Mouse (Mus musculus) lung, embryonic 15.5 days (tissue): ENCODE measurements around the gene Nuak1. TPM values are rescaled to one million over a fixed set of nuclear protein-coding genes. Genes with fewer than 3 reads are reported as not detected.

Experiments
- ATAC-seq: fragments of 200-750 bp; cut with Nextera tagmentation; 2 replicates; pipeline ENCODE4 v1.8.0; 2017; ENCODE audit warnings: moderate number of reproducible peaks, borderline replicate concordance; ENCODE audit not compliant: low FRiP score, low TSS enrichment; ENCODE audit errors: extremely low read depth
- H3K27ac ChIP-seq: fragments of 300-500 bp; sonication (generic); 2 replicates; pipeline ENCODE4 v1.5.1; 2015; ENCODE audit warnings: moderate library complexity, mild to moderate bottlenecking, inconsistent platforms
- H3K27me3 ChIP-seq: fragments of 300-500 bp; sonication (generic); 2 replicates; pipeline ENCODE4 v1.6.1; 2015; ENCODE audit warnings: inconsistent platforms
- H3K36me3 ChIP-seq: fragments of 300-500 bp; sonication (generic); 2 replicates; pipeline ENCODE4 v1.6.1; 2015; ENCODE audit warnings: inconsistent platforms
- H3K4me1 ChIP-seq: fragments of 300-500 bp; sonication (generic); 2 replicates; pipeline ENCODE4 v1.6.1; 2015; ENCODE audit warnings: inconsistent platforms
- H3K4me2 ChIP-seq: fragments of 300-500 bp; sonication (generic); 2 replicates; pipeline ENCODE4 v1.6.1; 2015; ENCODE audit warnings: inconsistent platforms, mild to moderate bottlenecking, moderate library complexity
- H3K4me3 ChIP-seq: fragments of 300-500 bp; sonication (generic); 2 replicates; pipeline ENCODE4 v1.5.1; 2015; ENCODE audit warnings: mild to moderate bottlenecking, inconsistent platforms
- H3K9ac ChIP-seq: fragments of 300-500 bp; sonication (generic); 2 replicates; pipeline ENCODE4 v1.6.1; 2015; ENCODE audit warnings: inconsistent platforms
- H3K9me3 ChIP-seq: fragments of 300-500 bp; sonication (generic); 2 replicates; pipeline ENCODE4 v1.6.1; 2016; ENCODE audit warnings: inconsistent platforms
- WGBS: fragments of 180-500 bp; shearing (Covaris S2); methylation state at CpG from one replicate; pipeline ENCODE4 v1.1.7; 2015; 5-methylcytosine and 5-hydroxymethylcytosine counted together
- polyA plus RNA-seq: library from polyadenylated mRNA; unstranded; fragments of >200 nt; fragmentation: Nextera tagmentation; extraction: Ambion mirVana; gene quantifications from 2 replicates; pipeline ENCODE4 v1.2.1, GENCODE M21; 2015

The Nuak1 gene
- polyA plus RNA-seq, 1 experiment from 2014 or later, result 2.6 TPM

- no peak overlapping the region for H3K4me3 ChIP-seq
- no peaks in the 10 kb centered on the region for H3K36me3 ChIP-seq
- H3K9ac ChIP-seq, result no peak overlapping the region
- no peaks in the 10 kb centered on the region for H3K9me3 ChIP-seq
- H3K27ac ChIP-seq, result no peak overlapping the region
- 31% methylated on average over 6 of the region's 6 CpGs for WGBS
- H3K27me3 ChIP-seq, result no peaks in the 10 kb centered on the region
- H3K4me2 ChIP-seq, result no peak overlapping the region
- H3K4me1 ChIP-seq, result 0 out of 2 replicates have a peak, but pooled peaks cover 3% of the 10 kb centered on the region
- no peak for ATAC-seq
Measured at GRCm38 (mm10) chr10:84467555-84468164, 27.3 kb upstream of the Nuak1 start.

DNA sequence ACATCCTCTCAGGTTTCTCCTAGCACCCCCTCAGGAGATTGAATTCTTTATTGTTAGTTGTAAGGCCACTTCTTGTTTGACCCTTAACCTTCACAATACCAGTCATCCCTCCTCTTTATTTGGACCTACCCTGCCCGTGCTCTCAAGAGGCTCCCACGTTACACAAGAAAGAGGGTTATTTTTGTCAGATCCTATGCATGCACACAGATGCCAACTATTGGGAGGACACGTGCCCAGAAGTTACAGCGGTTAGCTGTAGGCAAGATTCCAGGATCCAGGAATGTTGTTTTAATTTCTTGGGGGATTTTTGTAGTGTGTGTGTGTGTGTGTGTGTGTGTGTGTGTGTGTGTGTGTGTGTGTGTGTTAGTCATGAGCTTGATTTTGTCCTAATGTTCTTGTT, 25.1 kb upstream of the Nuak1 start:
- ATAC-seq, result no peak
- Histone ChIP-seq H3K4me3 (no peak overlapping the region), H3K4me1 (0 out of 2 replicates have a peak, but pooled peaks cover 3% of the 10 kb centered on the region), H3K9ac (no peak overlapping the region), H3K36me3 (no peaks in the 10 kb centered on the region), H3K4me2 (no peak overlapping the region), H3K27me3 (no peaks in the 10 kb centered on the region), H3K9me3 (no peaks in the 10 kb centered on the region), H3K27ac (no peak overlapping the region)
- WGBS, result 45% methylated on average over 4 of the region's 4 CpGs

DNA sequence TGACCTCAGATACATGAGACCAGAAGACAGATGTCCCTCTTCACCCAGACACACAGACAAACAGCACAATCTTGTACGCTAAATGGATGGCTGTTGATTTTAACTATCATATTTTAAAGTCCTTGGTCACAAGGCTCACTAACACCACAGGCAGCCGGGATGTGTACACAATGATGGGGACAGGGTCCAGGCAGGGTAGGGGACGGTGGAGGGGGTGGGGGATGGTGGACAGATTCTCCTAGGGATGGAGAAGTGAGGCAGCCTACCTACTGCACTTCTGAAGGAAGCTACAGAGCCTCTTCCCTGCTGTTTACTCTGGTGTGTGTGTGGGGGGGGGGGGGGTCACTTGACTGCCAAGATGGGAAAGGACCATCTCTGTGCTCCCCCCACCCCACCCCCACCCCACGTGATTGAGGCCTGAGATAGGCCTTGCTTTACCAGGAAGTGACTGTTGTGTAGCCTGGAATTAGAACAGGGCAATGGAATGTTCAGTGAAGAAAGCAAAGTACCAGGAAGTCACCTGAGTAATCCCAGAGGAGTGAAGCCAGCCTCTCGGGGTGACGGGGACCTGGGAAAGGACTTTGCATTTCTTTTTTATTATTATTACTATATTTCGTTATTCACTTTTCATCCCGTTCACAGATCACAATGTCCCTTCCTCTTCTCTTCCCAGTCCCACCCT, 20.2 kb upstream of the Nuak1 start:
- Histone ChIP-seq H3K27ac (no peak overlapping the region), H3K36me3 (no peaks in the 10 kb centered on the region), H3K4me3 (no peak overlapping the region), H3K4me1 (peaks cover 3% of the 10 kb centered on the region; the same call in 1 of the 2 replicates), H3K4me2 (no peak overlapping the region), H3K9ac (no peak overlapping the region), H3K9me3 (no peaks in the 10 kb centered on the region), H3K27me3 (no peaks in the 10 kb centered on the region)
- no peak for ATAC-seq
- WGBS, result 57% methylated on average over 8 of the region's 8 CpGs

DNA sequence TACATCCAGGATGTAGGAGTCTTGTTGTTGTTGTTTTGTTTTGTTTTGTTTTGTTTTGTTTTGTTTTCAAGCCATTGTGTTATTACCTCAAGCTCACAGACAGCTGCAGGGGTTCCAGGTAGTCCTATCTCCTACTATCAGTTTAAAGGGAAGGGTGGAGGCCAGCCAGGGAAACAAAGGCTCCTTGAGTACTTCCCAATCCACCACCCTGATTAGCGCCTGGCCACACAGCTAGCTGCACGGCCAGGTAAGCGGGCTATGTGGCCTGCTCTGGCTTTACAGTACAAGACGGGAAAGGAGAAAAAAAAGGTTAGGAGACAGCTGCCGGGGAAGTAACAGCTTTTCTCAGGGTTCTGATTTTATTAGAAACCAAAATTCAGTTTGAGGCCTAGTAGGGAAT, 17.7 kb upstream of the Nuak1 start:
- no peak overlapping the region for H3K9ac ChIP-seq
- H3K4me3 ChIP-seq, result 0 out of 2 replicates have a peak overlapping the region, but pooled peaks have one; percentile 7
- peaks cover 3% of the 10 kb centered on the region; the same call in 1 of the 2 replicates for H3K4me1 ChIP-seq
- no peaks in the 10 kb centered on the region for H3K27me3 ChIP-seq
- peak overlapping the region; percentile 11; the same call in 1 of the 2 replicates for H3K27ac ChIP-seq
- 62% methylated on average over 5 of the region's 5 CpGs for WGBS
- H3K4me2 ChIP-seq, result peak overlapping the region; percentile 18
- no peaks in the 10 kb centered on the region for H3K9me3 ChIP-seq
- no peaks in the 10 kb centered on the region for H3K36me3 ChIP-seq
- ATAC-seq, result no peak

GRCm38 (mm10) chr10:84457539-84457938, 17.1 kb upstream of the Nuak1 start:
- 63% methylated on average over 9 of the region's 9 CpGs for WGBS
- Histone ChIP-seq H3K27me3 (no peaks in the 10 kb centered on the region), H3K4me3 (0 out of 2 replicates have a peak overlapping the region, but pooled peaks have one; percentile 7), H3K9ac (no peak overlapping the region), H3K4me1 (peaks cover 3% of the 10 kb centered on the region; the same call in 1 of the 2 replicates), H3K36me3 (no peaks in the 10 kb centered on the region), H3K4me2 (peak overlapping the region; percentile 18), H3K9me3 (no peaks in the 10 kb centered on the region), H3K27ac (peak overlapping the region; percentile 11; the same call in 1 of the 2 replicates)
- no peak for ATAC-seq

DNA sequence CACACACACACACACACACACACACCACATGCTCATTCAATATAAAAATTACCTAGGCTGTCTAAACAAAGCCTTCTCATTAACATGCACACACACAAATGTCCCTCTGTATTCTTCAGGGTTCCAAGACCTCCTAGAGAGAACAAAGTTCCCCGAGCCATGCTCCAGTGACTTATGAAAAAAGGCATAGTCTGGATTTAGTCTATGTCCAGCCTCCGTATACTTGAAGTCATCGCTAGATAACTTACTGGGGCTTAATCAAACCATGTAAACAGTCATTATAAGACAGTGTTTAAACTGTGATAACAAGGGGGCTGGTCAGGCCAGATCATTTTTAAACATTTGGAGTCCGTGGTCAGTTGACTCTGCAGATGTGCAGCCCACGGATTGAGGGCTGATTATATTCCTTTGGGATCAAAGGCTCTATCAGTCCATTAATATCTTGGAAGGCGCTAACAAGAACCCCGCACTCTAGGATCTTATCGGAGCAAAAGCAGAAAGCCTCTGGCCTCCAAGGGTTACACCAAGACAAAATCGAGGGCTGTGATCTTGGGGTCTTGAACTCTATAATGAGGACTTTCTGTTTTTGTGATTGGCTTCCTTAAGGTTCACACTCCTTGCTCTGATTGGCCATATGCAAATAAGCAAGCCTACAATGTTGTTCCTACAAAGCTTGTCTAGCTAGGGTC, 16.4 kb upstream of the Nuak1 start:
- H3K27ac ChIP-seq, result 0 out of 2 replicates have a peak overlapping the region, but pooled peaks have one; percentile 11
- H3K27me3 ChIP-seq, result no peaks in the 10 kb centered on the region
- no peak overlapping the region for H3K4me3 ChIP-seq
- no peaks in the 10 kb centered on the region for H3K9me3 ChIP-seq
- ATAC-seq, result peak; percentile 63
- no peak overlapping the region for H3K4me2 ChIP-seq
- H3K9ac ChIP-seq, result no peak overlapping the region
- peaks cover 3% of the 10 kb centered on the region; the same call in 1 of the 2 replicates for H3K4me1 ChIP-seq
- 16% methylated on average over 9 of the region's 9 CpGs for WGBS
- no peaks in the 10 kb centered on the region for H3K36me3 ChIP-seq

- Histone ChIP-seq H3K36me3 (no peaks in the 10 kb centered on the region), H3K4me2 (no peak overlapping the region), H3K9me3 (no peaks in the 10 kb centered on the region), H3K27ac (no peak overlapping the region), H3K27me3 (no peaks in the 10 kb centered on the region), H3K9ac (no peak overlapping the region), H3K4me3 (no peak overlapping the region), H3K4me1 (no peaks in the 10 kb centered on the region)
- WGBS, result 62% methylated on average over 4 of the region's 4 CpGs
- ATAC-seq, result no peak
Measured at GRCm38 (mm10) chr10:84451883-84452282, 11.5 kb upstream of the Nuak1 start.

DNA sequence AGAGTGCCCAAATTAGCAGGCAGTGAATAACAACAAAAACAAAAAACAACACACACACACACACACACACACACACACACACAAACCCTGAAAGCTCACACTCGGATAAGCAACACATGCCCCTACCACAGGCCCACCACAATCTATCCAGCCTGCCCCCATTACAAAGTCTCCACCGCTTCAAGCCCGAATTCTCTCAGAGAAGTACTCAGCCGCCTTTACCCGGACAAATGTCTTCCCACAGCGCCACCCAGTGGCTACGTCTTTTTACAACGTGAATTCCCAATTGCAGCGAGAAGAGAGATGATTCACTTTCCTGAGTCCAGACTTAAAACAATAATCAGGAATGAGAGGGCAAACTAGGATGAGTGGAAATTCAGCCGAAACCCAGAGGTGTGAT, 10.3 kb upstream of the Nuak1 start:
- Histone ChIP-seq H3K9ac (no peak overlapping the region), H3K27ac (no peak overlapping the region), H3K36me3 (no peaks in the 10 kb centered on the region), H3K4me3 (no peak overlapping the region), H3K4me2 (no peak overlapping the region), H3K4me1 (no peaks in the 10 kb centered on the region), H3K9me3 (no peaks in the 10 kb centered on the region), H3K27me3 (no peaks in the 10 kb centered on the region)
- 2% methylated on average over 10 of the region's 10 CpGs for WGBS
- ATAC-seq, result peak; percentile 35; the same call in 1 of the 2 replicates

DNA sequence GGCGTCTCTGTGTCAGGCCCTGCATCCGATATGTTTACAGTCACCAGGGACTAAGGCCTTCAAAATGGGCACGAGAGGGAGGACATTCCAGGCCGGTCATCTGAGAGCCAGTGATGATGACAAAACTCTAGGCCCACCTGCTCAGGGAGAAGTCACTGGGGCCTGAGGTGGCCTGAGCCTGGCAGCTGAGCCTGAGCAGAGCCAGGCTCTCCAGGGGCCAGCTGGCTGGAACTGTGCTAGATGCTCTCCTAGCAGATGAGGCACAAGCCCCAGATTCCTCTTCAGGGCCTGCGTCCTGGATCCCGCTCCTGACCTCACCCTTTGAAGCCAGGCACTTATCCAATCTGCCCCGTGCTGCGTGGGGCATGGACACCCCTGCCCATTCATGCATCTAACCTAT, 9.3 kb upstream of the Nuak1 start:
- H3K27ac ChIP-seq, result no peak overlapping the region
- H3K4me1 ChIP-seq, result no peaks in the 10 kb centered on the region
- H3K9ac ChIP-seq, result no peak overlapping the region
- H3K9me3 ChIP-seq, result no peaks in the 10 kb centered on the region
- no peaks in the 10 kb centered on the region for H3K27me3 ChIP-seq
- H3K4me3 ChIP-seq, result no peak overlapping the region
- H3K4me2 ChIP-seq, result no peak overlapping the region
- ATAC-seq, result no peak
- WGBS, result 74% methylated on average over 8 of the region's 8 CpGs
- no peaks in the 10 kb centered on the region for H3K36me3 ChIP-seq

DNA sequence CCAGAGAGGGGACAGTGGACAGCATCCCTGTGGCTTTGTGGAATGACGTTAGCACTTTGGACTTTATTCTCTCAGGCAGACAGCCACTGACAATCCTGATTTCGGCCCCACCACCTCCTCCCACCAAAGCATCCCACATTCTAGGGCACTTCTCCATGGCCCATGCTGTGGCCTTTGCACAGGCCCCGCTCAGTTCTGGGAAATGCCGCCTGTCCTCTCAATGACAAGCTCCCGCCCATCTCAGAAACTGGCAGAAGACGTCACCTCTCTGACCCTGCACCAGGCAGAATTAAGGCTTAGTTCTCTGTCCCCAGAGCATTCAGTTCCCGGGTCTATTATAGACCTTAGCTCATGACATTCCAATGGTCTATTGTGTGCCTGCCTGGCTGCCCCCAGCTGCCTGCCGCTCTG, 7.0 kb upstream of the Nuak1 start:
- H3K9me3 ChIP-seq, result no peaks in the 10 kb centered on the region
- no peak overlapping the region for H3K27ac ChIP-seq
- WGBS, result 50% methylated on average over 8 of the region's 8 CpGs
- H3K4me3 ChIP-seq, result no peak overlapping the region
- no peak overlapping the region for H3K4me2 ChIP-seq
- no peak overlapping the region for H3K9ac ChIP-seq
- H3K27me3 ChIP-seq, result no peaks in the 10 kb centered on the region
- H3K36me3 ChIP-seq, result no peaks in the 10 kb centered on the region
- peaks cover 5% of the 10 kb centered on the region; the same call in 1 of the 2 replicates for H3K4me1 ChIP-seq
- no peak for ATAC-seq

- Histone ChIP-seq H3K4me2 (no peak overlapping the region), H3K9ac (no peak overlapping the region), H3K9me3 (no peaks in the 10 kb centered on the region), H3K27me3 (no peaks in the 10 kb centered on the region), H3K27ac (no peak overlapping the region), H3K4me1 (peaks cover 12% of the 10 kb centered on the region; the same call in 1 of the 2 replicates), H3K4me3 (no peak overlapping the region), H3K36me3 (no peaks in the 10 kb centered on the region)
- WGBS, result 78% methylated on average over 6 of the region's 6 CpGs
- ATAC-seq, result no peak
Measured at GRCm38 (mm10) chr10:84446661-84447060, 6.3 kb upstream of the Nuak1 start.

DNA sequence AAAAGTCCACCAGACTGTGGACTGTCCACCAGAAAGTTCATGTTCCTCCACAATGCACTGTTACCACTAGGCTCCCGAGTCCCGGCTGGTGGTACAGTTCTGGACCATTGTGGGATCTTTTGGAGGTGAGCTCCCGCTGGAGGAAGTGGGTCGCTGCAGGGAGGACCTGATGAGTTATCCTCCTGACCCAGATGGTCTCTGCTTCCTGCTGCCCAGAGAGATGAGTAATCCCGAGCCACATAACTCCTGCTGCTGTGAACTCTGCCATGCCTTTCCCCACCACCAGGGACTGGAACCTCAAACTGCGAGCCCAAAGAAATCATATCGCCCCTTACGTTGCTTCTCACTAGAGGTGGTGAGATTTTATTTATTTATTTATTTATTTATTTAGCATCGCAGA, 4.0 kb upstream of the Nuak1 start:
- Histone ChIP-seq H3K4me1 (peaks cover 14% of the 10 kb centered on the region; the same call in 1 of the 2 replicates), H3K27ac (no peak overlapping the region), H3K4me3 (no peak overlapping the region), H3K27me3 (no peaks in the 10 kb centered on the region), H3K9me3 (no peaks in the 10 kb centered on the region), H3K9ac (no peak overlapping the region), H3K4me2 (no peak overlapping the region), H3K36me3 (no peaks in the 10 kb centered on the region)
- WGBS, result 75% methylated on average over 9 of the region's 9 CpGs
- no peak for ATAC-seq
